Mouse (Mus musculus) activated CD4-positive, CD25-positive, alpha-beta regulatory T cell, adult 4 months (primary cell): ENCODE data around the gene Ugt1a10. TPM values are rescaled to one million over a fixed set of nuclear protein-coding genes. Genes with fewer than 3 reads are reported as not detected.

ENCODE experiments used
- ATAC-seq: one replicate; pipeline ENCODE4 v1.8.0; 2017
- polyA plus RNA-seq, 2 experiments: library from polyadenylated mRNA; unstranded; fragments of 100-300 nt; shearing (Covaris generic); gene quantifications; one replicate each; pipeline ENCODE4 v1.2.1; 2017

Ugt1a10 gene
- polyA plus RNA-seq, 2 experiments from 2014 or later = not detected

DNA sequence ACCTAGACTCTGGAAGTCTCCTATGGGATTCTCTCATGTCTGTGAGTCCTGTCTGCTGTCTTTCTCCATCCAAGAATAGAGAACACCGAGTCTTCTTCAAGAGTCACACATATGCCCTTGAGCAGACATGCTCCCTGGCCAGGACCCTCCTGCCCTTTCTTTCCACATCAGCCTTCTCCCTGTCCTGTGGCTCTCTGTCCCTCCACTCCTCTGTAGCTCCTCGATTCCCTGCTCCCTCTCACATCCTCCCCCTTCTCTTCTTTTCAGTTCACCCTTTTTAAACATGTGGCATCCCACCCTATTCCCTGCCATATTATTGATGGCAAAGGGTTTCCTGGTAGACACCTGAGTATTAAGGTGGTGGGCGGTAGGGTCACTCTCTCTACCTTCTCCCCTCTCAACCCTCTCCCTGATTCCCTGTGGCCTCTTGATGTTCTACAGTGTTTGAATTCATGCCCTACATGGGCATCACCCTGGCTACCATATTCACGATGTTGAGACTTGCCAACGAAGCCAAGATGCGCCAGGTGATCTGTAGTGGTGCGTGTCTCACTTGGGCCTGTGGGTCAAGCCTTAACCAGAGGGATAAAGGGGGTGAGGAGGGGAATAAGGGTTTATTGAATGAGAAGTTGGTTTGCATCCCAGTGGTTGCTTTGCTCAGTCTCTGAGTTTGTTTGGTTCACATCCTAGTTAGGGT is 176.8 kb downstream of the Ugt1a10 start:
- ATAC-seq = no peak

- ATAC-seq = no peak
Observed at GRCm38 (mm10) chr1:88232664-88233380, 177.6 kb downstream of the Ugt1a10 start.

- ATAC-seq = no peak
Observed at GRCm38 (mm10) chr1:88233421-88234247, 178.4 kb downstream of the Ugt1a10 start.

DNA sequence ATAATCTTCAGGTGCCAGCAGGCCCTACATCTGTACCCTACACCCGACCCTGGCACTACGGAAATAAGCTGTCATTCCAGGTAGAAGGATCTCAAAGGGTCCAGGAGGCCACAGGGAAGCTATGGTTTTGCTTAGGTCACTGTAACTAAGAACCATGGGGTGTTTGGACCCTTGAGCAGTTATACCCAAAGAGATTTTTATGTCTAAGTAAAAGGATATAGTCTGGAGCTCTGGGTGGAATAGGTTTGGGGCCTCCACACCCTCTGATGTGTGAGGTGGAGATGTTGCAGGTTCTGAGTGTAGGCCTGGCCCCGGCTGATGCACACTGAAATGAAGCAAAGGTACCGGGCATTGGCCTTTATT is 179.0 kb downstream of the Ugt1a10 start:
- ATAC-seq = no peak

DNA sequence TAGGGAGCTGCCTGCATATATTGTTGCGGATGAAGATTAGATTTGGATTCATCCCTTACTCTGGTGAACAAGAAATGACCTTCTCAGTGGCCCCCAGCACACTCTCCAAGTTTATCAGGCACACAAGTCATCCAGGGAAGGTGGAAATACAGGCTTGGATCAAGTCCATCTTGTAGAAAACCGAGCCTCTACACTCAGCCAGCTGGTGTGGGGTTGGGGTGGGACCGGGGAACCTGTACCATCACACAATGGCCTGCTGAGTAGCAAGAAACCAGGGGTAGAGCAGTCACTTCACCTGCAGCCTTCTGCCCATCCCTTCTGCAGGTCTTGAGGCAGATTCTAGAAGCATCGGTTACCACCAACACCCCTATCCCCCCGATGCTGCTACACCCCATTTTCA is 179.5 kb downstream of the Ugt1a10 start:
- no peak for ATAC-seq

DNA sequence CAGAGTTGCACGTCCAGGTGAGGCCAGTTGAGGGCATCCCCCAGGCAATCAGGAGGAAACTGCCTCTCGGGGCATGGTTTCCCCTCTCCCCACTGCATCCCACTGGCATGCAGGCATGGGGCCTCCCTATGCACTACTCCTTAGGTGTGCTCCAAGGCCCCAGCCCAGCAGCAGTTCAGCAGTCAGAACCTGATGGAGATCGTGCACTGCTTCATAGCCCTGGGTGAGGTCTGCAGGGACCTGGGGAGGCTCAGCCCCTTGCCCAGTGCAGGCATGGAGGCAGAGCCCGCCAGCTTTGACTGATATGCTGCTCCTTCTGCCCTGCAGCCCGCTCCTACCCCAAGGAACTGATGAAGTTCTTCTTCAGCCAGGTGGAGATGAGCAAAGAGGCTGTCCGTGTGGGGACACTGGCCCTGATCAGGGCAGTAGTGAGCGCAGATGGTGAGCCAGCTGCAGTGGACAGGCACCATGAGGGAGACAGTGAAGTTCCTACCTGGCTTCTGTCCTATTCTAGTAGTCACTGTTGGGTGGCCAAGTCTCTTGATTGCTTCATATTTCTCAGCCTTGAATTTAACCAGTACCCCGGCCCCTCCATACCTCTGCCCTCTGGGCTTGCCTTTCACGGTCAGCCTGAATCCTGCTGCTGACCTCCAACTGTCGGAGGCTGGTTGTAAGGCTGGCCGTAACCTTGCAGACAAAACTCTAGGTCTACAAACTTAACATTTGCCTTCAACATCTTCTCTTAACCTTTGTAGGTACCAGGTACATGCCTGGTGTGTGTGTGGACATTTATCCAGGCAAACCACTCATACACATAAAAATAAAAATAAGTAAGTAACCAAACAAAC is 180.1 kb downstream of the Ugt1a10 start:
- ATAC-seq = no peak

GRCm38 (mm10) chr1:88235894-88236415 is 180.8 kb downstream of the Ugt1a10 start:
- no peak for ATAC-seq

GRCm38 (mm10) chr1:88237311-88237710 is 182.1 kb downstream of the Ugt1a10 start:
- no peak for ATAC-seq

DNA sequence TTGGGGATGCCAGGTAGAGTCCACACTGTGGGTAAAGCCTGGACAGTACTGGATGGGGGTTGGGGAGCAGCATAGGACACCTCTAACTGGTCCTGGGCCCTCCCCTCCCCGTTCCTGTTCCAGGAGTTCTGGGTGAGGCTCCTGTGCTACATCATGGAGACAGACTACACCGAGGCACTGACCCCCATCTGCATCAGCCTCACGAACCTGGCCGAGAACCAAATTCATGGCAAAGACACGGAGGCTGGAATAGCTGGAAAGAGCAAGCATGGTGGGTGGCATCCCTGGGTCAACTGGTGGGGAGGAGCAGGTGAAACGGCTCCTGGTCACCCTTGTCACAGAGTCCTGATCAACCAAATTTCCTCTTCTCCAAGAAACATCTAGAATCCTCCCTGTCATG is 183.6 kb downstream of the Ugt1a10 start:
- no peak for ATAC-seq

DNA sequence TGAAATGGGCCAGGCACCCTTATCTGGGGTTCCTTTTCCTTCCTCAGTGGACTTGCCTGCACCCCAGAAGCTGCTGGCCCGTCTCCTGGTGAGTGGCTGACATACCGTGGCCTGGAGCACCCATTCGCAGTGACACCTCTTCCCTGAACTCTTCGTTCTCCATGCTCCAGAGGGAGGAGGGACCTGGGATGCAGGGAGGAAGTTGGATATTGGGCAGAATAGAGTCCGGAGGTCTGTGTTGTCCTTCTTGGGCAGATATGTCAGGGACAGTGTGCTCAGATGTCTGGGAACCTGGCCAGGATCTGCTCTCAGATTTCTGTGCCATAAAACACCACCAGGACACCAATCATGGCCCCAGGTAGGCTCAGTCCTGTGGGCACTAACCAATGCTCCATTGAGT is 184.9 kb downstream of the Ugt1a10 start:
- ATAC-seq = no peak

DNA sequence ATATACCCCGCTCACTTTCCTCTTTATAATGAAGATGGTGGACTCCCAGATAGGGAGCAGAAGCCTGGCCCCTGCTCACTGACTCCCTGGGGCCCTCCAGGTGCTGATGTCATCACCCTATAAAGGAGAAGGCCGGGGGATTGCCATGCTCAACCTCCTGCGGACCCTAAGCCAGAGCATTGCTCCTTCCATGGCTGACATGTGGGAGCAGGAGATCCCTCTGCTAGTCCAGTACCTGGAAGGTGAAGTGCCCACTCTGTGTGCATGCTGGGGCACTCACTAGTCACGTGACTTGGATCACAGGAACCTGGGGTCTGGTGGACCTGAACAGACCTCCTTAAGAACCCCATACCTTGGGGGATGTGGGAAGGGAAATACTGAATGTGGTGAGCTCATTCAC is 185.4 kb downstream of the Ugt1a10 start:
- no peak for ATAC-seq

DNA sequence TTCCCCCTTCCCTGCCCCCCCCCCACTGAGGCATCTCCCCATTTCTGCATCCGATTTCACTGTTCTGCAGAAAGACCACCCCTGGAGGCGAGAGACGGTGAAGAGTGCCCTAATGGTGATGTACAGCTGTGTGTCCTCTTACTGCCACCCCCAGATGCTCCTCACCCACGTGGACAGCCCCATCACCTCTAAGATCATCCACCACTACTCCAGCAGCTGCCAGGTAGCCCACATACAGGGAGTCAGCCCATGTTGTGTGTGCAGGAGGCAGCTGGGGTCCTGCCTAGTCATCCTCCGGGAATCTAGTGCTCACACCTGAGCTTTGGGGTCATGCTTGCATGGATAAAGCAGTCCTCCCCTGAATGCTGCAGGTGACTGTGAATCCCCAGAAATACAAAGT is 188.7 kb downstream of the Ugt1a10 start:
- no peak for ATAC-seq

DNA sequence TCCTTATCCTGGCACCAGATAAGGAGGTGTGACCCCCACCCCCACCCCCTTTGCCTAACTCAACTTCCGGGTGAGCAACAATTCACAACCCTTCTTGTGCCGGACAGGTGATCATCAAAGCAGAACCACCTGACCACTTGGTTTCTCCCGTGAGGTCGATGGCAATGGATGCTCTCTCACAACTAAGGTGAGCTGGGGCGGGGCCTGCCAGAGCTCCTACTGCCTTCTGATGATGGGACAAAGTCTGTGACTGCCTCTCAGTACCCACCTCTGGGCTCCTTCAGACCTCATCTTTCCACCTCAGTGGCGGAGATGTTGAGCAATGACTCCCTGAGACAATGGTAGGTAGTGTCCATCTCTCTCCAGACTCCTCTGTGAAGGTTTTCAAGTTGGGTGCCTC is 190.7 kb downstream of the Ugt1a10 start:
- no peak for ATAC-seq

DNA sequence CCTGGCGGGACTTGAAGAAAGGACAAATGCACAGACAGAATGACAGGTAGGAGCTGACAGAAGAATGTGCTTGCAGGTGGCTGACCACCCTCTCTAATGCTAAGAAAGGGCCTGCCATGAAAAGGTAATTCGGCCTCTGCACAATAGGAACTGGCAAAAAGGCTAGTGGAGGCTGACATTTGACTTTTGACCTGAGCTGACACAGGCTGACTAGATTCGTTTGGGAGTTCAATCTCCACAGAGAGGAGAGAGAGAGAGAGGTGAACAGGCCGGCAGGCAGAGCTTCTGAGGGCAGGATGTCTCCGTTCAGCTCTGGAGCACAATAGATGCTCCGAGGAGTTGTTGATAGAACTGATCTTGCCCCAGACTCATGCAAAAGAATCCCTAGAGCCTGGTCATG is 191.2 kb downstream of the Ugt1a10 start:
- ATAC-seq = no peak

DNA sequence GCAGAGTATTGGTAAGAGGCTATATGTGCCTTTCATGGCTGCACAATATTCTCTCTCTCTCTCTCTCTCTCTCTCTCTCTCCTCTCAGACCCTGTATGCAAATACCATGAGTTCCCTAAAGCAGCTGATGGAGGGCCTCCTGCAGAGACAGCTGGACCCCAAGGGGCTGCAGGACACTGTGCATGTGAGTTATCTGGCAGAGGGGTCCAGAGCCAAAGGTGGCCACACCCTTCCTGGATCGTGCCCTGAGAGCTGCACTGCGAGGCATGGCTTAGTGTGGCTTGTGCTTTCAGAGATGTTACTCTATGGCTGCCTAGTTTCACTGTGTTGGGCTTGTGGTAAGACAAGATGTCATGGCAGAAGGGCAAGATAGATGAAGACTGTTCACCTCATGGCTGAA is 192.5 kb downstream of the Ugt1a10 start:
- no peak for ATAC-seq

- ATAC-seq = no peak
Observed at GRCm38 (mm10) chr1:88248658-88249057, 193.5 kb downstream of the Ugt1a10 start.

DNA sequence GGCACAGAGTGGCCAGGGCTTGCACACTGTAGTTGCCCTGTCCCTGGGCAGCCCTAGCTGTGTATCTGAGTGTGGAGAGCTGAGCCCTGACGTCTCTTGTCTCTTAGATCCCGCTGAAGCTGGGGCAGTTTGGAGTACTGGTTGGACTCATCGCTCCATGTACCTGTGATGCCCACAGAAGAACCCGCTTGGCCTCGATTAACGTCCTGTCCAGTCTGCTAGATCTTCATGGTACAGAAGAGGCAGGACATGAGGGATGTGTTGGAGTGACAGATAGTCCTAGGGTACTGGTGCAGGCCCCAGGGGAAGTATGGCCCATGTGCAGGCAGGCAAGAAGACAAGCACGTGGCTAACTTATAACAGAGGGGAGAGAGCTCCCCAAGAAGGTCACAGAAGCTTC is 194.4 kb downstream of the Ugt1a10 start:
- ATAC-seq = no peak

DNA sequence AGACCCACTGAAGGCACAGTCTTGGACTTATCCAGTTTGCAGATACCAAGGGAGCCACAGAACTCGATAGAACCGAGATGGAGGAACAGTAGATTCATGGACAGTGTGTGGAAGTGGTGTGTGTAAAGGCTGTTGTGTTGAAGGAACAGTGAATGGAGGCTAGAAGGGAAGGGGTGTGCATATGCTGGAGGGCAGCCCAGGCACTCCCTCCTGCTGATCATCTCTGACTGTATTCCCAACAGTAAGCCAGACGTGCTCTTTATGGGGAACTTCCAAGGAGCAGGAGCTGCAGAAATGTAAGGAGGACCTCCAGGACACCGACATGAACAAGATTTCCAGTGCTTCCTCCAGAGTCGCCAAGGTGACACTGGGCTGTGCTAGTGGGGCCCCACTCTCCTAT is 194.8 kb downstream of the Ugt1a10 start:
- no peak for ATAC-seq

DNA sequence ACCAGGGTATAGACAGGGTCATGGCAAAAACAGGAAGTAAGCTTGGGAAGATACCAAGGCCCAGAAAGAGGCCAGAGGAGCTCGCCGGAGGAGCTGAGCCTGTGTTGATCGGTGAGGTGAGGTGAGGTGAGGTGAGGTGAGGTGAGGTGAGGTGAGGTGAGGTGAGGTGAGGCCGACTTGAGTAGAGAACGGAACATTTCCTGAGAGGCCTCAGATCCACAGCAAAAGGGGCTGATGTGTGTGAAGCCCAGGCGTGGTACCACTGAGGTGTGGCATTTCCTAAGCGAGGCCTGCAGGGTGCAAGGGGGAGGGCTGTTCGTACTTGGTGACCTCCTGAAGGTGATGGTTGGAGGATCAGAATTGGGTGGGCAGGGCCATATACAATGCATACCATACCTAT is 197.9 kb downstream of the Ugt1a10 start:
- peak; percentile 9 for ATAC-seq

- ATAC-seq = no peak
Observed at GRCm38 (mm10) chr1:88253540-88253939, 198.4 kb downstream of the Ugt1a10 start.

- no peak for ATAC-seq
Observed at GRCm38 (mm10) chr1:88254793-88255465, 199.7 kb downstream of the Ugt1a10 start.

- no peak for ATAC-seq
Observed at GRCm38 (mm10) chr1:88255466-88255857, 200.3 kb downstream of the Ugt1a10 start.
